Mouse (Mus musculus) limb, embryonic 13.5 days (tissue): ENCODE measurements around the gene Plxna2. TPM values are rescaled to one million over a fixed set of nuclear protein-coding genes. Genes with fewer than 3 reads are reported as not detected.

ENCODE experiments used
- ATAC-seq: fragments of 200-750 bp; cut with Nextera tagmentation; 2 replicates; pipeline ENCODE4 v1.8.0; 2017; ENCODE audit warnings: low read depth, moderate number of reproducible peaks, moderate TSS enrichment; ENCODE audit not compliant: low FRiP score
- H3K27ac ChIP-seq: fragments of 300-500 bp; sonication (generic); 2 replicates; pipeline ENCODE4 v1.5.1; 2015; ENCODE audit warnings: inconsistent platforms, mild to moderate bottlenecking, moderate library complexity
- H3K27me3 ChIP-seq: fragments of 300-500 bp; sonication (generic); 2 replicates; pipeline ENCODE4 v1.6.1; 2015; ENCODE audit warnings: mild to moderate bottlenecking, inconsistent platforms
- H3K36me3 ChIP-seq: fragments of 300-500 bp; sonication (generic); 2 replicates; pipeline ENCODE4 v1.6.1; 2015; ENCODE audit warnings: inconsistent platforms, mild to moderate bottlenecking, moderate library complexity
- H3K4me1 ChIP-seq: fragments of 300-500 bp; sonication (generic); 2 replicates; pipeline ENCODE4 v1.6.1; 2015; ENCODE audit warnings: inconsistent platforms
- H3K4me2 ChIP-seq: fragments of 300-500 bp; sonication (generic); replicated peaks from 2 replicates; pipeline ENCODE4 v1.6.1; 2015; ENCODE audit warnings: inconsistent platforms, mild to moderate bottlenecking, moderate library complexity
- H3K4me3 ChIP-seq: fragments of 300-500 bp; sonication (generic); 2 replicates; pipeline ENCODE4 v1.5.1; 2015; ENCODE audit warnings: moderate library complexity, mild to moderate bottlenecking, inconsistent platforms
- H3K9ac ChIP-seq: fragments of 300-500 bp; sonication (generic); 2 replicates; pipeline ENCODE4 v1.6.1; 2015; ENCODE audit warnings: mild to moderate bottlenecking, inconsistent platforms
- H3K9me3 ChIP-seq: fragments of 300-500 bp; sonication (generic); 2 replicates; pipeline ENCODE4 v1.6.1; 2016; ENCODE audit warnings: inconsistent platforms
- WGBS: fragments of 180-500 bp; shearing (Covaris S2); methylation state at CpG from one replicate; pipeline ENCODE4 v1.1.7; 2015; 5-methylcytosine and 5-hydroxymethylcytosine counted together
- polyA plus RNA-seq: library from polyadenylated mRNA; unstranded; fragments of >200 nt; fragmentation: Nextera tagmentation; extraction: Ambion mirVana; gene quantifications from 2 replicates; pipeline ENCODE4 v1.2.1, GENCODE M21; 2015

Plxna2 gene
- polyA plus RNA-seq, 1 experiment from 2014 or later: 6.7 TPM

- Histone ChIP-seq H3K9me3 (no peaks in the 10 kb centered on the region), H3K9ac (no peak overlapping the region), H3K27ac (no peak overlapping the region), H3K4me1 (peaks cover 27% of the 10 kb centered on the region), H3K36me3 (no peaks in the 10 kb centered on the region), H3K4me2 (no peak overlapping the region), H3K27me3 (peaks cover 18% of the 10 kb centered on the region), H3K4me3 (no peak overlapping the region)
- 82% methylated on average over 2 of the region's 2 CpGs for WGBS
- ATAC-seq: no peak
Observed at GRCm38 (mm10) chr1:194626109-194626508, 8.1 kb downstream of the Plxna2 start.

GRCm38 (mm10) chr1:194627286-194627685 is 9.3 kb downstream of the Plxna2 start:
- H3K27me3 ChIP-seq: peaks cover 6% of the 10 kb centered on the region; the same call in 1 of the 2 replicates
- H3K9ac ChIP-seq: no peak overlapping the region
- ATAC-seq: no peak
- H3K27ac ChIP-seq: no peak overlapping the region
- H3K4me2 ChIP-seq: no peak overlapping the region
- H3K4me3 ChIP-seq: no peak overlapping the region
- H3K4me1 ChIP-seq: peaks cover 21% of the 10 kb centered on the region
- no peaks in the 10 kb centered on the region for H3K9me3 ChIP-seq
- no peaks in the 10 kb centered on the region for H3K36me3 ChIP-seq

DNA sequence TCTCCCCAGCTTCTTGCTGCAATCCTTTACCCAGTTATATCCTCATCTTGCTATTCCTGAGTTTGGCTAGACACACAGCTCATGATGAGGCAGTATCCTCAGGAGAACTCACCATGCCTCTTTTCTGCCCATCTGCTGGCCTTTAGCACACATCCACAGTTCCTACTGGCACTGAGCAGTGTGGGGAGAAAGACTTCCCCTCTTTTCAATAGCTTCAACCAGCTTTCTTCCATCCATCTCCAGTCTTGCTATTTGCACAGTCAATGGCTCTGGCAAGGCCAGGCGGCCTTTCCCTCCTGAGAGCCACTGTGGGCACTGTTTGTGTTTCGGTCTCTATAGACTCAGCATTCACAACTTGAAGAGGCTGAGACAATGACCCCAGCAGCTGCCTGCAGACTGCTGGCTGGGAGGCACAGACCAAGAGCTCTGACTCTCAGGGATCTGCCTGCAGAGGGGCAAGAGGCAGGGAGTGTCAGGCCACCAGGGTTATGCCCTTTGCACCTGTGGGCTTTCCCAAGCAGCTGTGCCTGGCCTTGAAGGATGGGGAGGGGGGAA is 11.2 kb downstream of the Plxna2 start:
- peaks cover 21% of the 10 kb centered on the region for H3K4me1 ChIP-seq
- H3K27me3 ChIP-seq: no peaks in the 10 kb centered on the region
- WGBS: 46% methylated on average over 2 of the region's 2 CpGs
- no peak overlapping the region for H3K9ac ChIP-seq
- H3K9me3 ChIP-seq: no peaks in the 10 kb centered on the region
- no peak overlapping the region for H3K4me2 ChIP-seq
- H3K4me3 ChIP-seq: no peak overlapping the region
- H3K27ac ChIP-seq: no peak overlapping the region
- H3K36me3 ChIP-seq: no peaks in the 10 kb centered on the region
- peak; percentile 51; the same call in 1 of the 2 replicates for ATAC-seq

GRCm38 (mm10) chr1:194630498-194631056 is 12.6 kb downstream of the Plxna2 start:
- ATAC-seq: no peak
- Histone ChIP-seq H3K4me2 (no peak overlapping the region), H3K27ac (no peak overlapping the region), H3K9ac (no peak overlapping the region), H3K4me1 (peaks cover 26% of the 10 kb centered on the region), H3K4me3 (no peak overlapping the region), H3K36me3 (no peaks in the 10 kb centered on the region), H3K9me3 (no peaks in the 10 kb centered on the region), H3K27me3 (no peaks in the 10 kb centered on the region)
- 33% methylated on average over 1 of the region's 1 CpGs for WGBS

- H3K36me3 ChIP-seq: no peaks in the 10 kb centered on the region
- 4% methylated on average over 1 of the region's 1 CpGs for WGBS
- no peaks in the 10 kb centered on the region for H3K9me3 ChIP-seq
- H3K4me1 ChIP-seq: peaks cover 22% of the 10 kb centered on the region
- no peak overlapping the region for H3K9ac ChIP-seq
- no peaks in the 10 kb centered on the region for H3K27me3 ChIP-seq
- H3K27ac ChIP-seq: no peak overlapping the region
- H3K4me2 ChIP-seq: no peak overlapping the region
- ATAC-seq: no peak
- H3K4me3 ChIP-seq: no peak overlapping the region
Observed at GRCm38 (mm10) chr1:194631574-194631973, 13.6 kb downstream of the Plxna2 start.

DNA sequence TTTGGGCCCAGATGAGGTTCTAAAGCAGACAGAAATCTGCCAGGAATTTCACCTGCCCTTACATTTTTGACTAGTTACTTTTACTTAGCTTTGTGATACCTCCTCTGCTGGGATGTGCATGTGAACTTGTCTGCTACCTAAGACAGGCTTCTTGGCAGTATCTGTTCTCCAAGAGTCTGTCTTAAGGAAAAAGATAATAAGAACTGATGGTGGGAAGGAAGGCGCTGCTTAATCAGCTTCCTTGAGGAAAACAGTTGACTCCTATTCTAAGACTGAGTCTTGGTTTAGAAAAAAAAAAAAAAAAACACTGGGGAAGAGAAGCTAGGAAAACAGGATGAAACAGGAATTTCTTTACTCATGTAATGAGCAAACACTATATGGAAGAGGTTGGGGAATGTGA is 14.0 kb downstream of the Plxna2 start:
- 85% methylated on average over 1 of the region's 1 CpGs for WGBS
- Histone ChIP-seq H3K9me3 (no peaks in the 10 kb centered on the region), H3K36me3 (no peaks in the 10 kb centered on the region), H3K4me1 (peaks cover 19% of the 10 kb centered on the region), H3K27me3 (no peaks in the 10 kb centered on the region), H3K27ac (no peak overlapping the region), H3K4me2 (no peak overlapping the region), H3K9ac (no peak overlapping the region), H3K4me3 (no peak overlapping the region)
- no peak for ATAC-seq

GRCm38 (mm10) chr1:194635411-194635810 is 17.4 kb downstream of the Plxna2 start:
- 42% methylated on average over 1 of the region's 1 CpGs for WGBS
- Histone ChIP-seq H3K9ac (no peak overlapping the region), H3K36me3 (no peaks in the 10 kb centered on the region), H3K4me2 (no peak overlapping the region), H3K27me3 (no peaks in the 10 kb centered on the region), H3K4me3 (no peak overlapping the region), H3K27ac (no peak overlapping the region), H3K4me1 (peaks cover 11% of the 10 kb centered on the region), H3K9me3 (no peaks in the 10 kb centered on the region)
- ATAC-seq: no peak

GRCm38 (mm10) chr1:194635942-194636341 is 17.9 kb downstream of the Plxna2 start:
- H3K9me3 ChIP-seq: no peaks in the 10 kb centered on the region
- H3K27me3 ChIP-seq: no peaks in the 10 kb centered on the region
- H3K9ac ChIP-seq: no peak overlapping the region
- H3K4me1 ChIP-seq: peaks cover 8% of the 10 kb centered on the region
- no peak overlapping the region for H3K27ac ChIP-seq
- no peak overlapping the region for H3K4me3 ChIP-seq
- ATAC-seq: no peak
- H3K4me2 ChIP-seq: no peak overlapping the region
- WGBS: 61% methylated on average over 3 of the region's 3 CpGs
- H3K36me3 ChIP-seq: no peaks in the 10 kb centered on the region

DNA sequence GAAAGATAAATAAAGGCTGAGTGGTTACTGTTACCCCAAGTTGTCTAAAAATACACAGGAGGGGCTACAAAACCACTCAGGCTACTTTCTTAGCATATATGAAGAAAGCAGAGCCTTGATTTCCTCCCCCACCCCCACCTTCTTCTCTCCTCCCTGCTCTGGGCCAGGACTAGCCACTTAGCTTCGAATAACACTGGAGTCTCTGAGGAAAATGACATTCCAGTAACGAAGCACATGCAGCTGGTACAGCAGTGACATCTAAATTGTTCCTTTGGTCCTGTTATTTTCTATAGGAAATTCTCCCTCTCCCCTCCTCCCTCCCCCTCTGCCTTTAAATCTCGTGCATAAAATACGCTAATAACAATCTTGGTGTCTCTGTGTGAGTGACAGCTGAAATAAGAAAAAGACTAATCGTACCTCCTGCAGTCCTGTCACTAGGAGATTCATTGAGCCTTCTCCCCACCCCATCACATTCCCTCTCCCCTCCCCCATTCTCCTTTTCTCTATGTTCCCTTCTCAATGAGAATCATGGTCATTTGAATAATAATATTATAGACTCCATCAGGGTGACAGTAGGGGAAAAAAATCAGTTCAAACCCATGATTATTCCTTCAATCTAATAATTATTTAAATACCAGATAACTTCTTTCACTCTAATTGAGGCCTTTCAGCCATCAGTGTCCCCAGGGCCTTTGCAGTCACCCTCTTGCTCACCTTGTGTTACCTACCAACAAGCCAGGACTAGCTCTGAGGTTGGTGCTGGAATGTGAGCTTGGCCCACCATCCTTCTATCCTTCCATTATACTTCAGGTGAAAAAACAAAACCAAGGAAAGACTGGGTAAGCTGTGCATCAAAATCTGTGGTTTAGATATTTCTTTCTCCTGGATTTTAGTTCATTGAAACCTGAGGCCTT is 19.6 kb downstream of the Plxna2 start:
- Histone ChIP-seq H3K4me1 (peaks cover 14% of the 10 kb centered on the region), H3K9me3 (no peaks in the 10 kb centered on the region), H3K27ac (no peak overlapping the region), H3K4me2 (no peak overlapping the region), H3K36me3 (no peaks in the 10 kb centered on the region), H3K9ac (no peak overlapping the region), H3K4me3 (no peak overlapping the region), H3K27me3 (no peaks in the 10 kb centered on the region)
- ATAC-seq: no peak
- WGBS: 22% methylated on average over 5 of the region's 5 CpGs

GRCm38 (mm10) chr1:194641601-194642301 is 23.7 kb downstream of the Plxna2 start:
- H3K4me2 ChIP-seq: no peak overlapping the region
- H3K9ac ChIP-seq: no peak overlapping the region
- H3K36me3 ChIP-seq: peaks cover 7% of the 10 kb centered on the region; the same call in 1 of the 2 replicates
- H3K27me3 ChIP-seq: no peaks in the 10 kb centered on the region
- peaks cover 6% of the 10 kb centered on the region; the same call in 1 of the 2 replicates for H3K4me1 ChIP-seq
- H3K9me3 ChIP-seq: no peaks in the 10 kb centered on the region
- no peak overlapping the region for H3K4me3 ChIP-seq
- ATAC-seq: no peak
- no peak overlapping the region for H3K27ac ChIP-seq
- WGBS: 45% methylated on average over 5 of the region's 5 CpGs

DNA sequence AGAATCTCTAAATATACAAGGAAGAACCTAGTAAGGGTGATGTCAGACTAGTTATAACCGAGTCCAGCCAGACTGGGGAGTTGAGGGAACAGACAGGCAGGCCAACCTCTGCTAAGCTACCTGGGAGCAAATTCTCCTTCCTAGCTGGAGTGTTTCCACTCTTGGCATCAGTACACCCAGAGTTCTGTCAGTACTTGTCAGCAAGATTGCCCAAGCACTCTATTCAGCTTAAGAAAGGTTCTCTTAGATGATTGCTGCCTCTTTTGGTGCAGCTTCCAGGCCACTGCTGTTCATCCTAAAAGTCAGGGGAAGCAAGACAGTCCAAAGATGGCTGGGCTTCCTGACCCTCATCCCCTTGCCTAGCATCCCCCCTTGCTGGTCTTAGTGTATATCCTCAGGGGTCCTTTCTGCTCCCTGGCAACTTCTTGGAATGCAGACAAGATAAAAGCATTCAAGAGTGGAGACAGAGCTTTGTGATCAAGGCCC is 24.3 kb downstream of the Plxna2 start:
- H3K27me3 ChIP-seq: no peaks in the 10 kb centered on the region
- no peak overlapping the region for H3K4me3 ChIP-seq
- peaks cover 6% of the 10 kb centered on the region; the same call in 1 of the 2 replicates for H3K4me1 ChIP-seq
- no peaks in the 10 kb centered on the region for H3K9me3 ChIP-seq
- WGBS: 56% methylated on average over 1 of the region's 1 CpGs
- H3K9ac ChIP-seq: no peak overlapping the region
- H3K4me2 ChIP-seq: no peak overlapping the region
- ATAC-seq: no peak
- H3K27ac ChIP-seq: no peak overlapping the region
- peaks cover 7% of the 10 kb centered on the region; the same call in 1 of the 2 replicates for H3K36me3 ChIP-seq

DNA sequence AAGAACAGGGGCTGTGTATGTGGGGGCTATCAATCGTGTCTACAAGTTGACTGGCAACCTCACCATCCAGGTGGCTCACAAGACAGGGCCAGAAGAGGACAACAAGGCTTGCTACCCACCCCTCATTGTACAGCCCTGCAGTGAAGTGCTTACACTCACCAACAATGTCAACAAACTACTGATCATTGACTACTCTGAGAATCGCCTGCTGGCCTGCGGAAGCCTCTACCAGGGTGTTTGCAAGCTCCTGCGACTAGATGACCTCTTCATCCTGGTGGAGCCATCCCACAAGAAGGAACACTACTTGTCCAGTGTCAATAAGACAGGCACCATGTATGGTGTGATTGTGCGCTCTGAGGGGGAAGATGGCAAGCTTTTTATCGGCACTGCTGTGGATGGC is 25.9 kb downstream of the Plxna2 start:
- Histone ChIP-seq H3K4me3 (no peak overlapping the region), H3K4me2 (no peak overlapping the region), H3K9ac (no peak overlapping the region), H3K36me3 (peaks cover 7% of the 10 kb centered on the region; the same call in 1 of the 2 replicates), H3K27ac (no peak overlapping the region), H3K27me3 (no peaks in the 10 kb centered on the region), H3K4me1 (peaks cover 6% of the 10 kb centered on the region; the same call in 1 of the 2 replicates), H3K9me3 (no peaks in the 10 kb centered on the region)
- WGBS: 93% methylated on average over 6 of the region's 6 CpGs
- ATAC-seq: no peak
